18 mouse cellular contexts compared by ENCODE assay signal in the genomic region with DNA sequence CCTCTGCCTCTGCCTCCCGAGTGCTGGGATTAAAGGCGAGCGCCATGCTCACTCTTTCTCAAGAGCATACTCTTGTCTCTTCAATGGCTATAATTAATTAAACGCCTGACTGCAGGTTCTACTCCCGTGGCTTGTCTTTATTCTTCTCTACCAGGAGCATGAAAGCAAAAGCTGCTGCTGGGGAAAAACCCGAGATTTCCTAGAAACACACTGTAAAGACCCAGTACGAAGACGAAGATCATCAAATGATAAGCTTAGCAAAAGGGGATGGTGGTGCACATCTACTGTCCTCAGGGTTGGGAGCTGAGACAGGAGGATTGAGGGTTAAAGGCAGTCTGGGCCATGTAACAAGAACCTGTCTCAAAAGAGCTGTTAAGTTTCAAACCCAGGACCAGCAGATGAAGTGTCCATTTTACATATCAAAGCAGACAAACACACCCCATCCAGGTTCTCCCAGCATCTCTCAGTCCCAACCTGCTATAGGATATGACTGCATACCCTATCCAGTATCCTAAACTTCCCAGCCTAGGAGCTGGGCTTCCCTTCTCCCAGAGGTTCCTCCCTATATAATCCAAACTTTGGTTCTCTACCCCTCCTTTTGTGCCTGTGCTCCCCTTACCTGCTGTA. TPM values are rescaled to one million over a fixed set of nuclear protein-coding genes. Genes with fewer than 3 reads are reported as not detected.
DNase-seq lines count a peak whose midpoint lies in the region; ATAC-seq and TF ChIP-seq lines count a peak whose summit lies in the region.
"Had no signal": no experiment of that assay in that cellular context is flagged by ENCODE, and none has a peak within 500 bp of the region (broad histone marks: within the 10 kb centered on the region; RNA-seq: fewer than 3 reads in every experiment).

No protein-coding gene starts in this region.

- in situ Hi-C loops in CH12.LX (cut with MboI; ENCODE audit: low pct_ligation_motif_present, low pct_unique_long_range_greater_than_20kb, low sequenced_read_pairs) = no loop called here

- H3K9me3 ChIP-seq in CH12.LX (replicated peaks; ENCODE audit: low read length) = peaks cover 7% of the 10 kb centered on the region
- peaks cover 6% of the 10 kb centered on the region for H3K9me3 ChIP-seq in midbrain, embryonic 13.5 days

- peak overlapping the region; percentile 77 for H3K4me2 ChIP-seq in CH12.LX (ENCODE audit: insufficient read depth, low read depth, poor library complexity, severe bottlenecking)
- H3K4me2 ChIP-seq in midbrain, embryonic 13.5 days (replicated peaks) = no peak overlapping the region
- H3K4me2 ChIP-seq: embryonic facial prominence, embryonic 12.5 days; forebrain, embryonic 15.5 days; heart, embryonic 13.5 days; hindbrain, embryonic 12.5 days had no signal

- TF ChIP-seq POLR2A in CH12.LX (IDR thresholded peaks at IDR 0.05; ENCODE audit: low read depth, low read length) = no peak

- H3K4me1 ChIP-seq in CH12.LX (ENCODE audit: control insufficient read depth in 1 of 2, insufficient read depth in 2 of 2) = peaks cover 5 to 25% of the 10 kb centered on the region in 2 experiments
- no peaks in the 10 kb centered on the region for H3K4me1 ChIP-seq in midbrain, embryonic 13.5 days (replicated peaks)
- H3K4me1 ChIP-seq: embryonic facial prominence, embryonic 12.5 days; forebrain, embryonic 15.5 days; hindbrain, embryonic 12.5 days had no signal

- dilution Hi-C loops in CH12.LX (cut with MboI; ENCODE audit: extremely low pct_ligation_motif_present, extremely low pct_unique_long_range_greater_than_20kb, low sequenced_read_pairs) = no loop called here

- H3K27ac ChIP-seq in CH12.LX (ENCODE audit: insufficient read depth, low read depth) = peak overlapping the region; percentile 87
- H3K27ac ChIP-seq in midbrain, embryonic 13.5 days = no peak overlapping the region
- H3K27ac ChIP-seq: embryonic facial prominence, embryonic 12.5 days; forebrain, embryonic 15.5 days; heart, embryonic 13.5 days; hindbrain, embryonic 12.5 days; hindbrain, postnatal 0 days had no signal

- TF ChIP-seq EP300 in CH12.LX (IDR thresholded peaks at IDR 0.05; ENCODE audit: low read length) = no peak

- H3K27me3 ChIP-seq in CH12.LX (replicated peaks) = no peaks in the 10 kb centered on the region
- H3K27me3 ChIP-seq in midbrain, embryonic 13.5 days = no peaks in the 10 kb centered on the region
- H3K27me3 ChIP-seq: embryonic facial prominence, embryonic 12.5 days; forebrain, embryonic 15.5 days; heart, embryonic 13.5 days; hindbrain, embryonic 12.5 days had no signal

- no peak for ATAC-seq in midbrain, embryonic 13.5 days
- ATAC-seq: forebrain, embryonic 15.5 days; hindbrain, postnatal 0 days; intestine, embryonic 16.5 days had no signal

- no peak for TF ChIP-seq CTCF in CH12.LX (conservative IDR thresholded peaks at IDR 0.05 in 1 of 2, IDR thresholded peaks at IDR 0.05 in 1 of 2; ENCODE audit: low read depth in 2 of 2, low read length in 2 of 2)

- H3K9ac ChIP-seq in CH12.LX (ENCODE audit: insufficient read depth, low read depth) = 0 out of 2 replicates have a peak overlapping the region, but pooled peaks have one; percentile 16
- H3K9ac ChIP-seq in midbrain, embryonic 13.5 days (replicated peaks) = no peak overlapping the region
- H3K9ac ChIP-seq: embryonic facial prominence, embryonic 12.5 days; forebrain, embryonic 15.5 days; heart, embryonic 13.5 days; hindbrain, embryonic 12.5 days had no signal

- WGBS in midbrain, embryonic 13.5 days = 91% methylated on average over 8 of the region's 8 CpGs

- H3K36me3 ChIP-seq in CH12.LX (replicated peaks in 1 of 2; ENCODE audit: control insufficient read depth in 1 of 2, insufficient read depth in 1 of 2, low read length in 1 of 2) = no peaks in the 10 kb centered on the region
- H3K36me3 ChIP-seq in midbrain, embryonic 13.5 days = no peaks in the 10 kb centered on the region
- H3K36me3 ChIP-seq: embryonic facial prominence, embryonic 12.5 days; forebrain, embryonic 15.5 days; heart, embryonic 13.5 days; hindbrain, embryonic 12.5 days had no signal

- DNase-seq in CD4-positive, CD25-positive, alpha-beta regulatory T cell, adult 2 months (ENCODE audit: low read depth, low spot score) = peak; percentile 33
- peak; percentile 35 for DNase-seq in CH12.LX (ENCODE audit: extremely low read depth)
- DNase-seq in ZHBTc4 (ENCODE audit: low read depth, low spot score) = peak; percentile 46
- DNase-seq in ovary, adult 18-20 months (ENCODE audit: low spot score) = no peak
- no peak for DNase-seq in embryo, embryonic 10.5 days (ENCODE audit: low spot score)
- DNase-seq: adrenal gland, postnatal 10 days; cerebellum, adult 11 months; cerebellum, adult 8-10 months; cerebellum, postnatal 14 days; gastrocnemius, postnatal 36 days; heart, postnatal 4 days had no signal

- TF ChIP-seq RAD21 in CH12.LX (IDR thresholded peaks at IDR 0.05; ENCODE audit: low read depth, low read length) = no peak; the same call in none of the 2 replicates

- no peak overlapping the region for H3K4me3 ChIP-seq in CH12.LX (replicated peaks in 1 of 3; ENCODE audit: low read depth in 2 of 3, low read length in 2 of 3, poor library complexity in 1 of 3)
- H3K4me3 ChIP-seq in midbrain, embryonic 13.5 days (replicated peaks) = no peak overlapping the region
- H3K4me3 ChIP-seq: embryonic facial prominence, embryonic 12.5 days; forebrain, embryonic 15.5 days; heart, embryonic 13.5 days; hindbrain, embryonic 12.5 days had no signal

- no peaks in the 10 kb centered on the region for H3K79me2 ChIP-seq in CH12.LX (replicated peaks; ENCODE audit: control insufficient read depth, extremely low read depth, insufficient read depth, poor library complexity, severe bottlenecking)

TF ChIP-seq in CH12.LX, 34 proteins besides CTCF, POLR2A, EP300 and RAD21:
- peak; percentile 47; the same call in 1 of the 2 replicates for TF ChIP-seq BHLHE40 (IDR thresholded peaks at IDR 0.05; ENCODE audit: low read depth, low read length)
- TF ChIP-seq SMC3 (IDR thresholded peaks at IDR 0.05; ENCODE audit: low read depth, low read length) = no peak
TF ChIP-seq in CH12.LX: peak in this region for 1.

RNA-seq across cellular contexts. Expression of a gene that starts 26.9 kb away (rescaled TPM):
- total RNA-seq in CH12.LX (2012; rRNA removed) (23.2 and 23.7 TPM in 2 replicates), CH12.LX (2014; rRNA removed) (35.7 and 40.2 TPM in 2 replicates)
- polyA plus RNA-seq in CH12.LX (2012; ENCODE audit: insufficient read length, low read depth) = 28.4 and 31.7 TPM in 2 replicates
- 28.5 and 30.8 TPM in 2 replicates for polyA plus RNA-seq in midbrain, embryonic 13.5 days (2015; fragmentation: Nextera tagmentation; extraction: Ambion mirVana)

Comparison
In these comparisons a context has a peak if more than half of its experiments do, and no peak if none do; other contexts are left out.
1. DNase-seq: peak in CD4-positive, CD25-positive, alpha-beta regulatory T cell, adult 2 months (single experiment), CH12.LX (single experiment) and ZHBTc4 (single experiment); none in ovary, adult 18-20 months (single experiment) and embryo, embryonic 10.5 days (single experiment).